Comparison of ENCODE assay signal across 19 mouse cellular contexts in the genomic region with DNA sequence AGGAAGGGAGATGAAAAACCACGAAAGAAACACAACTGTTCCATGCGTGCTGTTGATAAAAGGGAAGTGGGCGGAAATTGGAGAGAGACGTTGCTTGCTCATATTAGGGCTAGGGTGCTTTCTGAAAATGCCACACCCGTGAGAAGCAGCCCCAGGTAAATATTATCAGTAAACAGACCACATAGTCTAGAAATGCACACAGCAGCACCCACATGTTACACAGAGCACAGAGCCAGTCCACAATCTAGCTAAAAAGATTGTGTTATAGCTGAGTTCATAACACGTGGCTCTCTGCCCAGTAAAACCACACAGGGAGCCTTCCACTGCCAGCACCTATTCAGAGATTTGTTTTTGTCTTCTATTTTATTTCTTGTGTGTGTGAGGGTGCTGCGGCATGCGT.
"Had no signal": no experiment of that assay in that cellular context is flagged by ENCODE, and none has a peak within 500 bp of the region (broad histone marks: within the 10 kb centered on the region; RNA-seq: fewer than 3 reads in every experiment).

No protein-coding gene starts in this region.

- H3K4me3 ChIP-seq: layer of hippocampus, adult 2 months; limb, embryonic 10.5 days; limb, embryonic 13.5 days; megakaryocyte, embryonic 14.5 days; midbrain, embryonic 10.5 days; midbrain, embryonic 13.5 days; myocyte; neural tube, embryonic 13.5 days had no signal

- H3K4me2 ChIP-seq: limb, embryonic 13.5 days; lung, embryonic 14.5 days; midbrain, embryonic 13.5 days; neural tube, embryonic 13.5 days had no signal

- DNase-seq: kidney, adult 2 months; kidney, postnatal 25 days; layer of hippocampus, adult 9-11 months; liver, postnatal 0 days; lung, embryonic 14.5 days; lung, postnatal 10 days; retina, postnatal 1 day; thymus, postnatal 25 days had no signal

- H3K9ac ChIP-seq: limb, embryonic 13.5 days; liver, embryonic 14.5 days; liver, postnatal 0 days; lung, embryonic 14.5 days; midbrain, embryonic 13.5 days; neural tube, embryonic 13.5 days had no signal

- H3K27me3 ChIP-seq: limb, embryonic 13.5 days; megakaryocyte, embryonic 14.5 days; midbrain, embryonic 13.5 days; neural tube, embryonic 13.5 days had no signal

- H3K9me3 ChIP-seq: limb, embryonic 10.5 days; limb, embryonic 13.5 days; midbrain, embryonic 10.5 days; midbrain, embryonic 13.5 days; neural tube, embryonic 13.5 days had no signal

- H3K36me3 ChIP-seq: limb, embryonic 10.5 days; limb, embryonic 13.5 days; midbrain, embryonic 10.5 days; midbrain, embryonic 13.5 days; neural tube, embryonic 13.5 days had no signal

- H3K4me1 ChIP-seq: limb, embryonic 10.5 days; limb, embryonic 13.5 days; megakaryocyte, embryonic 14.5 days; midbrain, embryonic 10.5 days; midbrain, embryonic 13.5 days; neural tube, embryonic 13.5 days had no signal

- ATAC-seq: liver, postnatal 0 days; midbrain, embryonic 13.5 days; midbrain, embryonic 16.5 days had no signal

- H3K27ac ChIP-seq: kidney, postnatal 0 days; layer of hippocampus, adult 2 months; limb, embryonic 10.5 days; limb, embryonic 13.5 days; liver, embryonic 14.5 days; midbrain, embryonic 10.5 days; midbrain, embryonic 13.5 days; neural tube, embryonic 13.5 days had no signal
